Mouse (Mus musculus) heart, embryonic 11.5 days (tissue): ENCODE measurements around the gene Otor. TPM values are rescaled to one million over a fixed set of nuclear protein-coding genes. Genes with fewer than 3 reads are reported as not detected.

Experiments
- ATAC-seq: fragments of 200-750 bp; cut with Nextera tagmentation; replicated peaks from 2 replicates; pipeline ENCODE4 v1.8.0; 2017; ENCODE audit warnings: moderate library complexity; ENCODE audit not compliant: insufficient number of reproducible peaks, low FRiP score, low TSS enrichment
- H3K27ac ChIP-seq: fragments of 300-500 bp; sonication (generic); 2 replicates; pipeline ENCODE4 v1.5.1; 2014; ENCODE audit warnings: mild to moderate bottlenecking, low read depth, low read length
- H3K27me3 ChIP-seq: fragments of 300-500 bp; sonication (generic); 2 replicates; pipeline ENCODE4 v1.6.1; 2014; ENCODE audit warnings: mild to moderate bottlenecking, low read length, mixed read lengths; ENCODE audit not compliant: control insufficient read depth, insufficient read depth
- H3K36me3 ChIP-seq: fragments of 300-500 bp; sonication (generic); 2 replicates; pipeline ENCODE4 v1.6.1; 2014; ENCODE audit warnings: mild to moderate bottlenecking, low read length, moderate library complexity, mixed read lengths; ENCODE audit not compliant: control insufficient read depth, insufficient read depth
- H3K4me1 ChIP-seq: fragments of 300-500 bp; sonication (generic); 2 replicates; pipeline ENCODE4 v1.6.1; 2014; ENCODE audit warnings: low read length; ENCODE audit not compliant: control insufficient read depth, insufficient read depth
- H3K4me2 ChIP-seq: fragments of 300-500 bp; sonication (generic); 2 replicates; pipeline ENCODE4 v1.6.1; 2014; ENCODE audit warnings: mild to moderate bottlenecking, moderate library complexity
- H3K4me3 ChIP-seq: fragments of 300-500 bp; sonication (generic); 2 replicates; pipeline ENCODE4 v1.5.1; 2014; ENCODE audit warnings: low read depth, low read length
- H3K9ac ChIP-seq: fragments of 300-500 bp; sonication (generic); 2 replicates; pipeline ENCODE4 v1.6.1; 2014; ENCODE audit warnings: mild to moderate bottlenecking, low read depth, low read length, moderate library complexity
- H3K9me3 ChIP-seq: fragments of 300-500 bp; sonication (generic); replicated peaks from 2 replicates; pipeline ENCODE4 v1.6.1; 2016; ENCODE audit warnings: low read length; ENCODE audit not compliant: control insufficient read depth
- WGBS: fragments of 180-500 bp; shearing (Covaris S2); extraction: QIAGEN DNeasy Blood & Tissue Kit; methylation state at CpG from one replicate; pipeline ENCODE4 v1.1.7; 2014; ENCODE audit not compliant: insufficient replicate concordance; 5-methylcytosine and 5-hydroxymethylcytosine counted together
- polyA plus RNA-seq: library from polyadenylated mRNA; unstranded; fragments of >200 nt; fragmentation: Nextera tagmentation; extraction: Ambion mirVana; gene quantifications from 2 replicates; pipeline ENCODE4 v1.2.1, GENCODE M21; 2014

Otor gene
- polyA plus RNA-seq, 1 experiment from 2014 or later = 2.6 TPM

GRCm38 (mm10) chr2:143062432-143062811 lies 15.9 kb upstream of the Otor start:
- H3K27me3 ChIP-seq = no peaks in the 10 kb centered on the region
- no peaks in the 10 kb centered on the region for H3K9me3 ChIP-seq
- H3K9ac ChIP-seq = peak overlapping the region; percentile 87
- H3K4me3 ChIP-seq = peak overlapping the region; percentile 92
- 51% methylated on average over 6 of the region's 6 CpGs for WGBS
- H3K36me3 ChIP-seq = 0 out of 2 replicates have a peak, but pooled peaks cover 3% of the 10 kb centered on the region
- no peak overlapping the region for H3K27ac ChIP-seq
- peak; percentile 36; the same call in 1 of the 2 replicates for ATAC-seq
- H3K4me1 ChIP-seq = 0 out of 2 replicates have a peak, but pooled peaks cover 3% of the 10 kb centered on the region
- H3K4me2 ChIP-seq = peak overlapping the region; percentile 69

GRCm38 (mm10) chr2:143062812-143063792 lies 15.2 kb upstream of the Otor start, which contains the start of gene Snrpb2:
Gene Snrpb2 (plus strand): TSS chr2:143063039.
- H3K4me3 ChIP-seq = peak within 1 kb of the TSS; percentile 92
- 0 out of 2 replicates have a peak, but pooled peaks cover 3% of the 10 kb centered on the region for H3K36me3 ChIP-seq
- 0 out of 2 replicates have a peak, but pooled peaks cover 3% of the 10 kb centered on the region for H3K4me1 ChIP-seq
- under 1% methylated on average over 55 of the region's 55 CpGs for WGBS
- H3K9me3 ChIP-seq = no peaks in the 10 kb centered on the region
- H3K27me3 ChIP-seq = no peaks in the 10 kb centered on the region
- no peak within 1 kb of the TSS for H3K27ac ChIP-seq
- peak within 1 kb of the TSS; percentile 87 for H3K9ac ChIP-seq
- peak within 1 kb of the TSS; percentile 71 for H3K4me2 ChIP-seq
- ATAC-seq = peak; percentile 88

- no peaks in the 10 kb centered on the region for H3K27me3 ChIP-seq
- H3K9ac ChIP-seq = no peak overlapping the region
- 0 out of 2 replicates have a peak, but pooled peaks cover 3% of the 10 kb centered on the region for H3K4me1 ChIP-seq
- no peak overlapping the region for H3K4me3 ChIP-seq
- WGBS = 85% methylated on average over 3 of the region's 3 CpGs
- H3K4me2 ChIP-seq = no peak overlapping the region
- no peaks in the 10 kb centered on the region for H3K9me3 ChIP-seq
- 0 out of 2 replicates have a peak overlapping the region, but pooled peaks have one; percentile 55 for H3K27ac ChIP-seq
- no peak for ATAC-seq
- H3K36me3 ChIP-seq = peaks cover 11% of the 10 kb centered on the region; the same call in 1 of the 2 replicates
These were observed 12.4 kb upstream of the Otor start for GRCm38 (mm10) chr2:143065914-143066313.

DNA sequence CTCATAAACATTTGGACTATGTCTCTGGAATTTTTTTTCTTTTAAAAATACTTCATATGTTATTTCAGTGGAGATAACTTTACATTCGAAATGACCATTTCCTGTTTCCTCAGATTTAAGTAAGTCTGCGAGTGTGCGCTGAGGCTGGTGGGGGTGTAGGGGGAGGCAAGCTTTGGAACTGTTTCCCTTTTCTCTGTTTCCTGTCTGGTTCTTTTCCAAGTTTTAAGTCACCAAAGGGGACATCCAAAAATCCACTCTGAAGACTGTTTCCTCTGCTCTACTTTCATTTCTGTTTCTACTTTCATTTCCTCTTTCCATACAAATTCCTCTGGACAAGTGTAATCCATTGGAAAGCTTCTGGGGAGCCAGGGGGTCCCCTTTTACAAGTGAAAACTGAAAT lies 3.4 kb downstream of the Otor start:
- no peak overlapping the region for H3K9ac ChIP-seq
- H3K27ac ChIP-seq = peak overlapping the region; percentile 4
- no peaks in the 10 kb centered on the region for H3K36me3 ChIP-seq
- H3K4me2 ChIP-seq = no peak overlapping the region
- ATAC-seq = no peak
- H3K4me1 ChIP-seq = no peaks in the 10 kb centered on the region
- WGBS = 55% methylated on average over 3 of the region's 3 CpGs
- no peaks in the 10 kb centered on the region for H3K27me3 ChIP-seq
- H3K4me3 ChIP-seq = no peak overlapping the region
- H3K9me3 ChIP-seq = no peaks in the 10 kb centered on the region

- 60% methylated on average over 2 of the region's 2 CpGs for WGBS
- Histone ChIP-seq H3K27me3 (no peaks in the 10 kb centered on the region), H3K9ac (no peak overlapping the region), H3K36me3 (no peaks in the 10 kb centered on the region), H3K4me2 (no peak overlapping the region), H3K9me3 (no peaks in the 10 kb centered on the region), H3K27ac (no peak overlapping the region), H3K4me1 (no peaks in the 10 kb centered on the region), H3K4me3 (no peak overlapping the region)
- ATAC-seq = no peak
These were observed 6.7 kb downstream of the Otor start for GRCm38 (mm10) chr2:143084852-143085397.

GRCm38 (mm10) chr2:143089866-143090265 lies 11.6 kb downstream of the Otor start:
- no peak for ATAC-seq
- H3K4me3 ChIP-seq = no peak overlapping the region
- WGBS = 69% methylated on average over 8 of the region's 8 CpGs
- H3K4me1 ChIP-seq = no peaks in the 10 kb centered on the region
- H3K9me3 ChIP-seq = no peaks in the 10 kb centered on the region
- no peaks in the 10 kb centered on the region for H3K27me3 ChIP-seq
- H3K27ac ChIP-seq = no peak overlapping the region
- H3K9ac ChIP-seq = no peak overlapping the region
- H3K36me3 ChIP-seq = no peaks in the 10 kb centered on the region
- no peak overlapping the region for H3K4me2 ChIP-seq

DNA sequence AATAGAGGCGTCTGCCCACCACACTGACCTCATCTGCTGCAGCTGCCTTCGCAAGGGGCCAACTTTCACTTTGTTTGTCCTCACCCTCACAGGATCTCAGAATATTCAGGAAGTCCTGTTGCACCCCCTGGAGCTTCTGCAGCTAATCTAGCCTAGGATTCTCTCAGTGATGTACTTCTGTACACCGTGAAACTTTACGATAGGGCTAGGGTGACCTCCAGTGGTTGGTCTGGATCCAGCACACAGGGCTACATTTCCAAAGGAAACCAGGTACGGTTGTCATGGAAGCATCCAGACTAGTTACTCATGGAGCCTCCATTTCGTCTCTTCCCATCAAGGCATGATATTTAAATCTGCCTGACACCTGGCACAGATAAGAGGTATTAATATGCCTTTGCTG lies 15.5 kb downstream of the Otor start:
- Histone ChIP-seq H3K27me3 (no peaks in the 10 kb centered on the region), H3K4me2 (no peak overlapping the region), H3K36me3 (no peaks in the 10 kb centered on the region), H3K9ac (no peak overlapping the region), H3K4me3 (no peak overlapping the region), H3K9me3 (no peaks in the 10 kb centered on the region), H3K27ac (no peak overlapping the region), H3K4me1 (no peaks in the 10 kb centered on the region)
- no peak for ATAC-seq
- 28% methylated on average over 6 of the region's 6 CpGs for WGBS

DNA sequence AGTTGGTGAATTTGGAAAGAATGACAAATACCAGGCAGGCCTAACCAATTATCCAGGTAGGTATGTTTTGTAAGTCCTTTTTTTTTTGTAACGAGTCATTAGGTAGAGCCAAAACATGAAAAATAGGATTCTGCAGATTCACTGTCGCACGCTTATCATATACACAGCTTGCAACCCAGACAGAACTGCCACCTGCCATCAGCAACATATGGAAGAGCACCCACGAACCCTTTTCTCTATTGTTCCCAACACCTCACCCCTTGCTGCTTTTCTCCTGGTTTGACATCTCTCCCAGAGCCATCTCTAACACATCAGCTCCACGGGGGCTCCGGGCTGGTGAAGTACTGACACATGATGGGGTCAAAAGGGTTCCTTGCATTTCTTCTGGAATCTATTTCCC lies 16.5 kb downstream of the Otor start:
- WGBS = 62% methylated on average over 6 of the region's 6 CpGs
- no peak overlapping the region for H3K9ac ChIP-seq
- H3K4me2 ChIP-seq = no peak overlapping the region
- H3K27ac ChIP-seq = no peak overlapping the region
- no peaks in the 10 kb centered on the region for H3K4me1 ChIP-seq
- H3K36me3 ChIP-seq = no peaks in the 10 kb centered on the region
- H3K4me3 ChIP-seq = no peak overlapping the region
- H3K27me3 ChIP-seq = no peaks in the 10 kb centered on the region
- no peaks in the 10 kb centered on the region for H3K9me3 ChIP-seq
- no peak for ATAC-seq
